Mouse (Mus musculus) CH12.LX (cell line): ENCODE results near the gene Nxpe3. TPM values are rescaled to one million over a fixed set of nuclear protein-coding genes. Genes with fewer than 3 reads are reported as not detected.
A peak's percentile ranks its signal among the peaks of the same experiment; 100 is the strongest.

Source experiments
- DNase-seq: peaks from one replicate; pipeline ENCODE4 v3.0.0-alpha.2; 2013; ENCODE audit errors: extremely low read depth
- H3K27ac ChIP-seq: 2 replicates; pipeline ENCODE4 v1.5.1; 2012; ENCODE audit warnings: low read depth, mild to moderate bottlenecking, control low read depth, moderate library complexity; ENCODE audit not compliant: insufficient read depth
- H3K27me3 ChIP-seq: replicated peaks from 2 replicates; pipeline ENCODE3; 2012; ENCODE audit warnings: inconsistent platforms
- H3K36me3 ChIP-seq, 2 experiments: replicated peaks in 1 of 2; 2 replicates each; pipeline versions ENCODE3 to v1.6.1; 2012; ENCODE audit warnings: inconsistent platforms in 1 of 2, low read length in 1 of 2, mild to moderate bottlenecking in 1 of 2, mixed read lengths in 1 of 2, moderate library complexity in 1 of 2; ENCODE audit not compliant: control insufficient read depth in 1 of 2, insufficient read depth in 1 of 2
- H3K4me1 ChIP-seq, 2 experiments: 2 replicates each; pipeline ENCODE4 v1.6.1; 2012; ENCODE audit warnings: inconsistent platforms in 1 of 2, moderate library complexity in 1 of 2; ENCODE audit not compliant: insufficient read depth in 2 of 2, control insufficient read depth in 1 of 2
- H3K4me2 ChIP-seq: 2 replicates; pipeline ENCODE4 v1.6.1; 2012; ENCODE audit warnings: low read depth, mild to moderate bottlenecking, control low read depth; ENCODE audit not compliant: poor library complexity, insufficient read depth, severe bottlenecking
- H3K4me3 ChIP-seq, 3 experiments: fragments of 150-350 bp in 1 of 3; sonication (generic) in 1 of 3; replicated peaks in 1 of 3; 2 replicates each; pipeline versions ENCODE3 to v1.5.1; 2011 to 2012; ENCODE audit warnings: low read depth in 2 of 3, low read length in 2 of 3, mild to moderate bottlenecking in 2 of 3, moderate library complexity in 2 of 3, control low read depth in 1 of 3, improper control_type of control experiment in 1 of 3, inconsistent platforms in 1 of 3, mixed read lengths in 1 of 3; ENCODE audit not compliant: poor library complexity in 1 of 3
- H3K79me2 ChIP-seq: replicated peaks from 2 replicates; pipeline ENCODE4 v1.6.1; 2012; ENCODE audit warnings: mild to moderate bottlenecking, moderate library complexity; ENCODE audit not compliant: control insufficient read depth, poor library complexity, insufficient read depth, severe bottlenecking; ENCODE audit errors: extremely low read depth
- H3K9ac ChIP-seq: 2 replicates; pipeline ENCODE4 v1.6.1; 2012; ENCODE audit warnings: low read depth, mild to moderate bottlenecking, control low read depth, moderate library complexity; ENCODE audit not compliant: insufficient read depth
- H3K9me3 ChIP-seq: replicated peaks from 2 replicates; pipeline ENCODE3; 2012; ENCODE audit warnings: low read length, inconsistent platforms, mixed read lengths
- BHLHE40 ChIP-seq: IDR thresholded peaks from 2 replicates; pipeline ENCODE4 v1.6.1; 2011; ENCODE audit warnings: mild to moderate bottlenecking, low read depth, low read length, improper control_type of control experiment
- CHD1 ChIP-seq: IDR thresholded peaks from 2 replicates; pipeline ENCODE4 v1.6.1; 2012; ENCODE audit warnings: low read depth, low read length, improper control_type of control experiment, inconsistent platforms
- CHD2 ChIP-seq: IDR thresholded peaks from 2 replicates; pipeline ENCODE4 v1.6.1; 2011; ENCODE audit warnings: low read length, improper control_type of control experiment
- CTCF ChIP-seq, 2 experiments: IDR thresholded peaks in 1 of 2; conservative IDR thresholded peaks in 1 of 2; 2 replicates each; pipeline ENCODE4 v1.5.1; 2011 to 2012; ENCODE audit warnings: low read depth in 2 of 2, low read length in 2 of 2, improper control_type of control experiment in 1 of 2, inconsistent platforms in 1 of 2, mild to moderate bottlenecking in 1 of 2, moderate library complexity in 1 of 2
- E2F4 ChIP-seq: IDR thresholded peaks from 2 replicates; pipeline ENCODE4 v1.6.1; 2011; ENCODE audit warnings: low read depth, low read length, improper control_type of control experiment; ENCODE audit not compliant: insufficient replicate concordance
- ELF1 ChIP-seq: IDR thresholded peaks from 2 replicates; pipeline ENCODE4 v1.6.1; 2014; ENCODE audit warnings: low read depth, mild to moderate bottlenecking, inconsistent platforms, low read length, improper control_type of control experiment
- EP300 ChIP-seq: IDR thresholded peaks from 2 replicates; pipeline ENCODE4 v1.6.1; 2011; ENCODE audit warnings: low read length, improper control_type of control experiment
- ETS1 ChIP-seq: conservative IDR thresholded peaks from 2 replicates; pipeline ENCODE4 v1.6.1; 2012; ENCODE audit warnings: low read depth, mild to moderate bottlenecking, inconsistent platforms, low read length, improper control_type of control experiment, moderate library complexity
- GABPA ChIP-seq: IDR thresholded peaks from 2 replicates; pipeline ENCODE4 v1.6.1; 2012; ENCODE audit warnings: low read depth, low read length, improper control_type of control experiment, inconsistent platforms; ENCODE audit not compliant: insufficient replicate concordance
- HCFC1 ChIP-seq: IDR thresholded peaks from 2 replicates; pipeline ENCODE4 v1.6.1; 2012; ENCODE audit warnings: low read depth, mild to moderate bottlenecking, inconsistent platforms, low read length, improper control_type of control experiment
- IRF4 ChIP-seq: IDR thresholded peaks from 2 replicates; pipeline ENCODE4 v1.6.1; 2014; ENCODE audit warnings: low read depth, mild to moderate bottlenecking, inconsistent platforms, low read length, improper control_type of control experiment
- JUN ChIP-seq: IDR thresholded peaks from 2 replicates; pipeline ENCODE4 v1.6.1; 2011; ENCODE audit warnings: low read depth, mild to moderate bottlenecking, low read length, improper control_type of control experiment, moderate library complexity; ENCODE audit not compliant: insufficient read depth
- JUND ChIP-seq: conservative IDR thresholded peaks from 2 replicates; pipeline ENCODE4 v1.6.1; 2011; ENCODE audit warnings: low read depth, low read length, improper control_type of control experiment
- KAT2A ChIP-seq: IDR thresholded peaks from 2 replicates; pipeline ENCODE4 v1.6.1; 2012; ENCODE audit warnings: low read length, improper control_type of control experiment, inconsistent platforms; ENCODE audit not compliant: insufficient replicate concordance
- MAFK ChIP-seq: IDR thresholded peaks from 2 replicates; pipeline ENCODE4 v1.6.1; 2011; ENCODE audit warnings: low read length, improper control_type of control experiment; ENCODE audit not compliant: insufficient replicate concordance
- MAX ChIP-seq: IDR thresholded peaks from 2 replicates; pipeline ENCODE4 v1.6.1; 2011; ENCODE audit warnings: low read length, improper control_type of control experiment
- MAZ ChIP-seq: IDR thresholded peaks from 2 replicates; pipeline ENCODE4 v1.6.1; 2012; ENCODE audit warnings: low read depth, mild to moderate bottlenecking, inconsistent platforms, low read length, improper control_type of control experiment, moderate library complexity
- MEF2A ChIP-seq: IDR thresholded peaks from 2 replicates; pipeline ENCODE4 v1.6.1; 2014; ENCODE audit warnings: low read depth, mild to moderate bottlenecking, inconsistent platforms, low read length, improper control_type of control experiment, borderline replicate concordance
- MXI1 ChIP-seq: IDR thresholded peaks from 2 replicates; pipeline ENCODE4 v1.6.1; 2011; ENCODE audit warnings: mild to moderate bottlenecking, low read depth, low read length, improper control_type of control experiment
- MYC ChIP-seq: IDR thresholded peaks from 2 replicates; pipeline ENCODE4 v1.6.1; 2011; ENCODE audit warnings: low read depth, mild to moderate bottlenecking, improper control_type of control experiment, low read length
- NELFE ChIP-seq: IDR thresholded peaks from 2 replicates; pipeline ENCODE4 v1.6.1; 2011; ENCODE audit warnings: low read depth, low read length, improper control_type of control experiment
- NRF1 ChIP-seq: IDR thresholded peaks from 2 replicates; pipeline ENCODE4 v1.6.1; 2014; ENCODE audit warnings: low read depth, mild to moderate bottlenecking, inconsistent platforms, low read length, improper control_type of control experiment, moderate library complexity
- PAX5 ChIP-seq: IDR thresholded peaks from 2 replicates; pipeline ENCODE4 v1.6.1; 2012; ENCODE audit warnings: low read length, inconsistent platforms, mixed read lengths
- POLR2A ChIP-seq: IDR thresholded peaks from 2 replicates; pipeline ENCODE4 v1.6.1; 2011; ENCODE audit warnings: low read depth, mild to moderate bottlenecking, improper control_type of control experiment, low read length
- POLR2AphosphoS2 ChIP-seq: IDR thresholded peaks from 2 replicates; pipeline ENCODE4 v1.6.1; 2011; ENCODE audit warnings: low read depth, low read length, improper control_type of control experiment
- RAD21 ChIP-seq: IDR thresholded peaks from 2 replicates; pipeline ENCODE4 v1.6.1; 2011; ENCODE audit warnings: low read depth, mild to moderate bottlenecking, low read length, improper control_type of control experiment, moderate library complexity
- RCOR1 ChIP-seq: conservative IDR thresholded peaks from 2 replicates; pipeline ENCODE4 v1.6.1; 2012; ENCODE audit warnings: low read depth, mild to moderate bottlenecking, inconsistent platforms, low read length, improper control_type of control experiment
- SIN3A ChIP-seq: IDR thresholded peaks from 2 replicates; pipeline ENCODE4 v1.6.1; 2012; ENCODE audit warnings: low read length, improper control_type of control experiment, inconsistent platforms
- SMC3 ChIP-seq: IDR thresholded peaks from 2 replicates; pipeline ENCODE4 v1.6.1; 2011; ENCODE audit warnings: low read depth, low read length, improper control_type of control experiment
- TBP ChIP-seq: conservative IDR thresholded peaks from 2 replicates; pipeline ENCODE4 v1.6.1; 2011; ENCODE audit warnings: low read depth, low read length, improper control_type of control experiment
- TCF12 ChIP-seq: IDR thresholded peaks from 2 replicates; pipeline ENCODE4 v1.6.1; 2014; ENCODE audit warnings: low read depth, mild to moderate bottlenecking, inconsistent platforms, low read length, improper control_type of control experiment
- UBTF ChIP-seq: IDR thresholded peaks from 2 replicates; pipeline ENCODE4 v1.6.1; 2012; ENCODE audit warnings: low read depth, mild to moderate bottlenecking, inconsistent platforms, low read length, improper control_type of control experiment, moderate library complexity
- USF1 ChIP-seq: IDR thresholded peaks from 2 replicates; pipeline ENCODE4 v1.6.1; 2014; ENCODE audit warnings: low read depth, mild to moderate bottlenecking, inconsistent platforms, low read length, improper control_type of control experiment
- USF2 ChIP-seq: conservative IDR thresholded peaks from 2 replicates; pipeline ENCODE4 v1.6.1; 2011; ENCODE audit warnings: low read depth, low read length, improper control_type of control experiment
- ZC3H11A ChIP-seq: IDR thresholded peaks from 2 replicates; pipeline ENCODE4 v1.6.1; 2012; ENCODE audit warnings: low read depth, mild to moderate bottlenecking, inconsistent platforms, low read length, improper control_type of control experiment
- ZKSCAN1 ChIP-seq: IDR thresholded peaks from 2 replicates; pipeline ENCODE4 v1.6.1; 2012; ENCODE audit warnings: low read depth, inconsistent platforms, low read length, improper control_type of control experiment, borderline replicate concordance
- ZMIZ1 ChIP-seq: IDR thresholded peaks from 2 replicates; pipeline ENCODE4 v1.6.1; 2012; ENCODE audit warnings: low read depth, mild to moderate bottlenecking, inconsistent platforms, low read length, improper control_type of control experiment
- ZNF384 ChIP-seq: IDR thresholded peaks from 2 replicates; pipeline ENCODE4 v1.6.1; 2012; ENCODE audit warnings: low read depth, low read length, improper control_type of control experiment, inconsistent platforms
- dilution Hi-C: fragments of 300-500 bp; cut with MboI; formaldehyde crosslinking; loops from 2 replicates; pipeline ENCODE4 v1.14.3; 2020; ENCODE audit warnings: low sequenced_read_pairs; ENCODE audit not compliant: extremely low pct_unique_long_range_greater_than_20kb, extremely low pct_ligation_motif_present
- in situ Hi-C: fragments of 300-500 bp; cut with MboI; formaldehyde crosslinking; loops from 3 replicates; pipeline ENCODE4 v1.14.3; 2019; ENCODE audit warnings: low sequenced_read_pairs, low pct_ligation_motif_present, low pct_unique_long_range_greater_than_20kb, mixed read lengths
- polyA plus RNA-seq: library from polyadenylated mRNA; unstranded; fragments of >175 nt; gene quantifications from 2 replicates; pipeline ENCODE4 v1.2.1, GENCODE M21; 2012; ENCODE audit warnings: low read depth; ENCODE audit not compliant: insufficient read length
- total RNA-seq, 2 experiments: library from RNA; depleted of rRNA; stranded (reverse); fragments of 300-350 nt in 1 of 2; fragments of >200 nt in 1 of 2; gene quantifications; 2 replicates each; pipeline ENCODE4 v1.2.3; 2012 to 2014

Gene Nxpe3
- total and polyA plus RNA-seq, 3 experiments, result 5.4 to 12.3 (median 10.6) TPM

GRCm38 (mm10) chr16:55820161-55820915 is 74.7 kb downstream of the Nxpe3 start:
- Histone ChIP-seq H3K27ac (peak overlapping the region; percentile 63), H3K4me1 (peaks cover 7 to 61% of the 10 kb centered on the region in 2 experiments), H3K9ac (peak overlapping the region; percentile 76), H3K36me3 (peaks cover 31 to 58% of the 10 kb centered on the region in 2 experiments), H3K27me3 (no peaks in the 10 kb centered on the region), H3K4me2 (peak overlapping the region; percentile 75), H3K4me3 (peak overlapping the region; percentile 92 to 99 (median 95)), H3K79me2 (peaks cover 79% of the 10 kb centered on the region), H3K9me3 (no peaks in the 10 kb centered on the region)
- DNase-seq, result no peak
- dilution Hi-C loops, result no loop called here
- in situ Hi-C loops, result no loop called here
- TF ChIP-seq UBTF (no peak), MAFK (no peak), MAX (no peak), POLR2A (0 out of 2 replicates have a peak, but pooled peaks have one; percentile 10), HCFC1 (no peak), MEF2A (no peak), ZMIZ1 (0 out of 2 replicates have a peak, but pooled peaks have one; percentile 26), ZC3H11A (no peak), SMC3 (peak; percentile 23; the same call in 1 of the 2 replicates), BHLHE40 (no peak), CHD1 (peak; percentile 87), ZKSCAN1 (no peak), E2F4 (no peak), MXI1 (peak; percentile 22), MYC (no peak; the same call in 1 of the 2 replicates), ETS1 (peak; percentile 56; the same call in 1 of the 2 replicates), TBP (no peak), NELFE (no peak), KAT2A (no peak), TCF12 (0 out of 2 replicates have a peak, but pooled peaks have one; percentile 33), POLR2AphosphoS2 (no peak), JUN (no peak), USF2 (no peak), ZNF384 (no peak), GABPA (no peak), RAD21 (no peak), MAZ (no peak), USF1 (no peak), NRF1 (no peak), EP300 (no peak), IRF4 (peak; percentile 23; the same call in 1 of the 2 replicates), SIN3A (no peak), CHD2 (no peak), CTCF (conservative IDR thresholded peaks at IDR 0.05 in 1 of 2, IDR thresholded peaks at IDR 0.05 in 1 of 2; ENCODE audit: low read depth in 2 of 2, low read length in 2 of 2) (no peak), RCOR1 (no peak), JUND (no peak), PAX5 (no peak), ELF1 (peak; percentile 35; the same call in 1 of the 2 replicates)
